Comparison of ENCODE assay signal across 7 mouse cellular contexts in genomic region chr9:88853072-88853471, GRCm38 (mm10). TPM values are rescaled to one million over a fixed set of nuclear protein-coding genes. Genes with fewer than 3 reads are reported as not detected.
"Had no signal": no experiment of that assay in that cellular context is flagged by ENCODE, and none has a peak within 500 bp of the region (broad histone marks: within the 10 kb centered on the region; RNA-seq: fewer than 3 reads in every experiment).

No protein-coding gene starts in this region.

RNA-seq across cellular contexts. Expression of gene Trim43c, which starts 14.1 kb away (rescaled TPM):
- polyA plus RNA-seq: neural tube, embryonic 13.5 days; small intestine, adult 2 months; spleen, adult 2 months; stomach, postnatal 0 days; testis, adult 2 months; thymus, adult 2 months; urinary bladder, adult 2 months had no signal
